Comparison of ENCODE assay signal across 13 mouse cellular contexts in the genomic region with DNA sequence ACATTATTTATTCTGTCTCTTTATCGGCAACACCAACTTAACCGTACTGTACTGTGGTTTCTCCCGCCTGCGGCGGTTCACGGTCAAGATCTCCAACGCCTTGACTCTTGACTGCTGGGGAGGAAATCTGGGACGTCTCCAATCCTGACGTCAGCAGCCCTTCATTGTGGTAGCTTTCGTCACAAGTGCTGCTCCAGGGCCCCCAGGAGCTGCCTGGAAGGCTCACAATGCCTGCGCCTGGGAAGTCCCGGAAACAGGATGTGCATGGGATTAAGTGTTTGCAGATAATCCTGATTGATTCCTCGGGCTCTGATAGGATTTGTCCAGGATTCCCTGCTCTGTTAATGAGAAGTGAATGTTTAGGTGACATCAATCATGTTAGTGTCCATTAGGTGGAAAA.
DNase-seq lines count a peak whose midpoint lies in the region; ATAC-seq lines count a peak whose summit lies in the region.
"Had no signal": no experiment of that assay in that cellular context is flagged by ENCODE, and none has a peak within 500 bp of the region (broad histone marks: within the 10 kb centered on the region; RNA-seq: fewer than 3 reads in every experiment).

No protein-coding gene starts in this region.

- no peak overlapping the region for H3K4me2 ChIP-seq in neural tube, embryonic 15.5 days
- H3K4me2 ChIP-seq: hindbrain, embryonic 13.5 days; liver, embryonic 12.5 days had no signal

- 73% methylated on average over 13 of the region's 13 CpGs for WGBS in neural tube, embryonic 15.5 days

- ATAC-seq in neural tube, embryonic 15.5 days (ENCODE audit: low FRiP score) = no peak
- no peak for ATAC-seq in erythroid progenitor cell, adult 5-6 weeks (replicated peaks; ENCODE audit: low FRiP score, poor library complexity, severe bottlenecking)
- ATAC-seq: liver, embryonic 12.5 days had no signal

- DNase-seq in neural tube, embryonic 10.5 days (ENCODE audit: extremely low spot score, low spot score) = peak; percentile 9
- DNase-seq in embryo, embryonic 9.5 days (ENCODE audit: extremely low spot score) = peak; percentile 21
- peak; percentile 67 to 72 for DNase-seq in kidney, postnatal 36 days
- peak; percentile 32 for DNase-seq in retina, embryonic 14.5 days (ENCODE audit: low spot score)
- DNase-seq in gastrocnemius, postnatal 4 days (ENCODE audit: low spot score in 2 of 2) = no peak
- no peak for DNase-seq in layer of hippocampus, adult 11-12 months (ENCODE audit: low spot score)
- DNase-seq: cerebellum, adult 8-10 months; gastrocnemius, postnatal 36 days; layer of hippocampus, postnatal 36 days had no signal

- H3K27me3 ChIP-seq in neural tube, embryonic 15.5 days (replicated peaks) = no peaks in the 10 kb centered on the region
- H3K27me3 ChIP-seq: hindbrain, embryonic 13.5 days; liver, embryonic 12.5 days had no signal

- H3K4me3 ChIP-seq in neural tube, embryonic 15.5 days (replicated peaks) = no peak overlapping the region
- H3K4me3 ChIP-seq: hindbrain, embryonic 13.5 days; liver, embryonic 12.5 days had no signal

- no peak overlapping the region for H3K9ac ChIP-seq in neural tube, embryonic 15.5 days (replicated peaks)
- H3K9ac ChIP-seq: hindbrain, embryonic 13.5 days; liver, embryonic 12.5 days had no signal

- H3K27ac ChIP-seq in neural tube, embryonic 15.5 days (replicated peaks) = no peak overlapping the region
- H3K27ac ChIP-seq: hindbrain, embryonic 13.5 days; liver, embryonic 12.5 days had no signal

- H3K36me3 ChIP-seq in neural tube, embryonic 15.5 days = no peaks in the 10 kb centered on the region
- H3K36me3 ChIP-seq: hindbrain, embryonic 13.5 days; liver, embryonic 12.5 days had no signal

- no peaks in the 10 kb centered on the region for H3K4me1 ChIP-seq in neural tube, embryonic 15.5 days
- H3K4me1 ChIP-seq: hindbrain, embryonic 13.5 days; liver, embryonic 12.5 days had no signal

- H3K9me3 ChIP-seq in neural tube, embryonic 15.5 days (replicated peaks) = no peaks in the 10 kb centered on the region
- H3K9me3 ChIP-seq: hindbrain, embryonic 13.5 days; liver, embryonic 12.5 days had no signal

Comparison
In these comparisons a context has a peak if more than half of its experiments do, and no peak if none do; other contexts are left out.
1. DNase-seq: peak in neural tube, embryonic 10.5 days (single experiment), embryo, embryonic 9.5 days (single experiment), kidney, postnatal 36 days (2 of 2) and retina, embryonic 14.5 days (single experiment); none in gastrocnemius, postnatal 4 days (0 of 2) and layer of hippocampus, adult 11-12 months (single experiment).